Mouse (Mus musculus) ES-Bruce4 (cell line): ENCODE measurements around the gene Tmprss12.

Experiments used
- CTCF ChIP-seq: IDR thresholded peaks from one replicate; pipeline ENCODE4 v1.8.1; 2011; ENCODE audit warnings: low read depth, low read length
- POLR2A ChIP-seq: IDR thresholded peaks from one replicate; pipeline ENCODE4 v1.8.1; 2011; ENCODE audit warnings: low read length; ENCODE audit not compliant: insufficient read depth

DNA sequence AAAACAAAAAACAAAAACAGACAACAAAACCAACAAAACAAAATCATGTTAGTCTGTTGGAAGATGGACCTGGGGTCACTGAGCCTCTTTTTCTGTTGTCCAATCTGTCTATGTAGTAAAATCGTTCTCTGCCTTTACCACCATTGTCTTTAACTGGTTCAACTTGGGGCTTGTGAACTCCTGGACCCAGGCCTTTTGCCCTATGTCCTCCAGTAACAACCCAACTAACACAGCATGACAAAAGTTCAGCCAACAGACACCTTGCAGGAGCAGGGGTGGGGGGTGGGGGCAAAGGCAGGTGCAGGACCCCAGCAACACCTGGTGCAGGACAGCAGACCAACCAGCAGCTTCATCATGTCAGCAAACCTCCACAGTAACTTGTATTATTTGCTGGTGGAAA, 39.2 kb downstream of the Tmprss12 start:
- no peak for TF ChIP-seq CTCF
- TF ChIP-seq POLR2A: no peak
